Mouse (Mus musculus) spleen, adult 2 months (tissue): ENCODE measurements around the gene Zhx3.

Experiments used
- CTCF ChIP-seq: fragments of 200-500 bp; IDR thresholded peaks from 2 replicates; pipeline ENCODE4 v1.5.1; 2011; ENCODE audit warnings: mild to moderate bottlenecking, inconsistent platforms; ENCODE audit not compliant: insufficient read depth, insufficient read length, insufficient replicate concordance; ENCODE audit errors: extremely low read depth
- POLR2A ChIP-seq: fragments of 200-500 bp; IDR thresholded peaks from 2 replicates; pipeline ENCODE4 v1.6.1; 2011; ENCODE audit warnings: low read depth, low read length, inconsistent platforms

DNA sequence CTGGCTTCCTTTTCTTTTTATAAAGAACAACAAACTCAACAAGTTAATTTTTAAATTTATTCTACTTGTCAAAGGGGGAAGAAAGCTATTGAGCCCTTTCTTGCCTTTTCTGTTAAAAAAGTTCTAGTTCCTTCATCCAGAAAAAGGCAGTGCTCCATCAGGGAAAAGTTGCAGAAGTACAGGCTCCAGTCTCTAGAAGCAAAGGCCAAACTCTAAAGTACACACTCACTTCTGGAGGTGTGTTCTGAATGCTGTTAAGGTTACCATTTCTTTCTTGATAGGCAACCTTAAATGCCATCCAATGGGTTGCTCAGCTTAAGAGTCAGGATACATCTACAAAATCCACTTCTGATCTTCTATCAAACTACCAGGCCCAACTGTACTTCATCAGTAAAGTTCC is 83.1 kb downstream of the Zhx3 start:
- TF ChIP-seq CTCF (no peak), POLR2A (no peak)
